Comparison of ENCODE assay signal across 15 mouse cellular contexts in genomic region chr7:63902604-63903210, GRCm38 (mm10). TPM values are rescaled to one million over a fixed set of nuclear protein-coding genes. Genes with fewer than 3 reads are reported as not detected.
A peak's percentile ranks its signal among the peaks of the same experiment; 100 is the strongest.
DNase-seq lines count a peak whose midpoint lies in the region; ATAC-seq and TF ChIP-seq lines count a peak whose summit lies in the region.
"Had no signal": no experiment of that assay in that cellular context is flagged by ENCODE, and none has a peak within 500 bp of the region (broad histone marks: within the 10 kb centered on the region; RNA-seq: fewer than 3 reads in every experiment).

No protein-coding gene starts in this region.

- H3K4me3 ChIP-seq in hindbrain, embryonic 15.5 days = no peak overlapping the region
- H3K4me3 ChIP-seq in hindbrain, postnatal 0 days (ENCODE audit: low read length) = no peak overlapping the region
- H3K4me3 ChIP-seq in lung, embryonic 16.5 days (ENCODE audit: low read length) = no peak overlapping the region
- H3K4me3 ChIP-seq in stomach, embryonic 16.5 days (replicated peaks; ENCODE audit: low read length) = no peak overlapping the region
- H3K4me3 ChIP-seq: hindbrain, embryonic 13.5 days; lung, embryonic 15.5 days; midbrain, embryonic 12.5 days had no signal

- no peak overlapping the region for H3K4me2 ChIP-seq in hindbrain, embryonic 15.5 days
- H3K4me2 ChIP-seq in hindbrain, postnatal 0 days (ENCODE audit: low read depth, low read length) = no peak overlapping the region
- no peak overlapping the region for H3K4me2 ChIP-seq in lung, embryonic 16.5 days (ENCODE audit: low read depth, low read length)
- H3K4me2 ChIP-seq in stomach, embryonic 16.5 days (ENCODE audit: low read depth, low read length) = no peak overlapping the region
- H3K4me2 ChIP-seq: hindbrain, embryonic 13.5 days; lung, embryonic 15.5 days; midbrain, embryonic 12.5 days had no signal

- peaks cover 35% of the 10 kb centered on the region for H3K4me1 ChIP-seq in hindbrain, embryonic 15.5 days (replicated peaks)
- 0 out of 2 replicates have a peak, but pooled peaks cover 3% of the 10 kb centered on the region for H3K4me1 ChIP-seq in hindbrain, postnatal 0 days (ENCODE audit: insufficient read depth, low read length)
- H3K4me1 ChIP-seq in lung, embryonic 16.5 days (replicated peaks; ENCODE audit: control insufficient read depth, insufficient read depth, low read length) = peaks cover 30% of the 10 kb centered on the region
- peaks cover 20% of the 10 kb centered on the region for H3K4me1 ChIP-seq in stomach, embryonic 16.5 days (ENCODE audit: control insufficient read depth, insufficient read depth, low read length)

- no peaks in the 10 kb centered on the region for H3K9me3 ChIP-seq in hindbrain, embryonic 15.5 days
- H3K9me3 ChIP-seq in hindbrain, postnatal 0 days (ENCODE audit: low read length) = no peaks in the 10 kb centered on the region
- H3K9me3 ChIP-seq in lung, embryonic 16.5 days (ENCODE audit: control insufficient read depth, low read length) = no peaks in the 10 kb centered on the region
- no peaks in the 10 kb centered on the region for H3K9me3 ChIP-seq in stomach, embryonic 16.5 days (replicated peaks; ENCODE audit: control insufficient read depth, low read length)
- H3K9me3 ChIP-seq: hindbrain, embryonic 13.5 days; lung, embryonic 15.5 days; midbrain, embryonic 12.5 days had no signal

- DNase-seq in hindbrain, postnatal 0 days (ENCODE audit: low spot score) = no peak
- DNase-seq in lung, postnatal 36 days = no peak
- peak; percentile 43 to 74 for DNase-seq in kidney, postnatal 25 days
- DNase-seq in T-cell, adult 2 months (ENCODE audit: low spot score) = no peak

- H3K27me3 ChIP-seq in hindbrain, embryonic 15.5 days = no peaks in the 10 kb centered on the region
- no peaks in the 10 kb centered on the region for H3K27me3 ChIP-seq in hindbrain, postnatal 0 days (ENCODE audit: insufficient read depth, low read length)
- no peaks in the 10 kb centered on the region for H3K27me3 ChIP-seq in lung, embryonic 16.5 days (ENCODE audit: control insufficient read depth, insufficient read depth, low read depth, low read length)
- H3K27me3 ChIP-seq in stomach, embryonic 16.5 days (ENCODE audit: control insufficient read depth, insufficient read depth, low read length) = no peaks in the 10 kb centered on the region
- H3K27me3 ChIP-seq: hindbrain, embryonic 13.5 days; lung, embryonic 15.5 days; midbrain, embryonic 12.5 days had no signal

- no peaks in the 10 kb centered on the region for H3K36me3 ChIP-seq in hindbrain, embryonic 15.5 days
- no peaks in the 10 kb centered on the region for H3K36me3 ChIP-seq in hindbrain, postnatal 0 days (ENCODE audit: insufficient read depth, low read length)
- no peaks in the 10 kb centered on the region for H3K36me3 ChIP-seq in lung, embryonic 16.5 days (ENCODE audit: control insufficient read depth, insufficient read depth, low read length)
- no peaks in the 10 kb centered on the region for H3K36me3 ChIP-seq in stomach, embryonic 16.5 days (ENCODE audit: control insufficient read depth, insufficient read depth, low read length)
- H3K36me3 ChIP-seq: hindbrain, embryonic 13.5 days; lung, embryonic 15.5 days; midbrain, embryonic 12.5 days had no signal

- TF ChIP-seq CTCF in hindbrain, postnatal 0 days (IDR thresholded peaks at IDR 0.05; ENCODE audit: low read depth) = no peak

- 70% methylated on average over 3 of the region's 3 CpGs for WGBS in hindbrain, embryonic 15.5 days
- 62% methylated on average over 3 of the region's 3 CpGs for WGBS in hindbrain, postnatal 0 days
- WGBS in lung, embryonic 16.5 days = 53% methylated on average over 3 of the region's 3 CpGs
- WGBS in stomach, embryonic 16.5 days = 54% methylated on average over 3 of the region's 3 CpGs

- H3K9ac ChIP-seq in hindbrain, embryonic 15.5 days = no peak overlapping the region
- no peak overlapping the region for H3K9ac ChIP-seq in hindbrain, postnatal 0 days (replicated peaks; ENCODE audit: low read length)
- no peak overlapping the region for H3K9ac ChIP-seq in lung, embryonic 16.5 days (ENCODE audit: low read length)
- H3K9ac ChIP-seq in stomach, embryonic 16.5 days (ENCODE audit: low read length) = no peak overlapping the region
- H3K9ac ChIP-seq: lung, embryonic 15.5 days; midbrain, embryonic 12.5 days had no signal

- ATAC-seq in hindbrain, embryonic 15.5 days (ENCODE audit: low FRiP score, low read depth) = no peak
- no peak for ATAC-seq in hindbrain, postnatal 0 days
- no peak for ATAC-seq in lung, embryonic 16.5 days (ENCODE audit: low read depth)
- no peak for ATAC-seq in stomach, embryonic 16.5 days (ENCODE audit: insufficient read depth, low FRiP score)
- ATAC-seq: forebrain, embryonic 16.5 days had no signal

- 0 out of 2 replicates have a peak overlapping the region, but pooled peaks have one; percentile 27 for H3K27ac ChIP-seq in hindbrain, embryonic 15.5 days (replicated peaks)
- H3K27ac ChIP-seq in hindbrain, postnatal 0 days = no peak overlapping the region
- peak overlapping the region; percentile 47 for H3K27ac ChIP-seq in lung, embryonic 16.5 days (ENCODE audit: low read length)
- peak overlapping the region; percentile 25; the same call in 1 of the 2 replicates for H3K27ac ChIP-seq in stomach, embryonic 16.5 days (ENCODE audit: low read length)
- H3K27ac ChIP-seq: lung, embryonic 15.5 days; midbrain, embryonic 12.5 days had no signal

RNA-seq across cellular contexts. Expression of gene E030018B13Rik, which starts 13.9 kb away (rescaled TPM):
- not detected in 2 replicates for polyA plus RNA-seq in hindbrain, embryonic 15.5 days (2015; fragmentation: Nextera tagmentation; extraction: Ambion mirVana)
- not detected in 2 replicates for total RNA-seq in hindbrain, postnatal 0 days (2014; rRNA removed)
- not detected in 2 replicates for polyA plus RNA-seq in hindbrain, postnatal 0 days (2015; fragmentation: Nextera tagmentation; extraction: Ambion mirVana)
- not detected in 2 replicates for polyA plus RNA-seq in lung, embryonic 16.5 days (2015; fragmentation: Nextera tagmentation; extraction: Ambion mirVana)
- polyA plus RNA-seq in stomach, embryonic 16.5 days (2015; fragmentation: Nextera tagmentation; extraction: Ambion mirVana) = not detected in 2 replicates
- total RNA-seq: common myeloid progenitor, adult 5-6 weeks; gastrocnemius, postnatal 4 days; layer of hippocampus, postnatal 14 days had no signal
- polyA plus RNA-seq: hindbrain, embryonic 13.5 days; midbrain, embryonic 12.5 days; neural tube, embryonic 11.5 days had no signal

RNA-seq across cellular contexts. Expression of gene Klf13, which starts 36.0 kb away (rescaled TPM):
- polyA plus RNA-seq in hindbrain, embryonic 15.5 days (2015; fragmentation: Nextera tagmentation; extraction: Ambion mirVana) = 24.7 and 26.8 TPM in 2 replicates
- 30.7 and 34.0 TPM in 2 replicates for total RNA-seq in hindbrain, postnatal 0 days (2014; rRNA removed)
- 26.9 and 28.0 TPM in 2 replicates for polyA plus RNA-seq in hindbrain, postnatal 0 days (2015; fragmentation: Nextera tagmentation; extraction: Ambion mirVana)
- 39.0 and 40.1 TPM in 2 replicates for polyA plus RNA-seq in lung, embryonic 16.5 days (2015; fragmentation: Nextera tagmentation; extraction: Ambion mirVana)
- polyA plus RNA-seq in stomach, embryonic 16.5 days (2015; fragmentation: Nextera tagmentation; extraction: Ambion mirVana) = 29.1 and 30.8 TPM in 2 replicates

Comparison
In these comparisons a context has a peak if more than half of its experiments do, and no peak if none do; other contexts are left out.
1. DNase-seq: peak in kidney, postnatal 25 days (2 of 2); none in hindbrain, postnatal 0 days (single experiment), lung, postnatal 36 days (single experiment) and T-cell, adult 2 months (single experiment).